Mouse (Mus musculus): ENCODE data around the gene Ccnh.
"Not testable (repeated sequence)": the region's sequence is repeated elsewhere in the genome, so short reads cannot be mapped to it uniquely, and the experiment has no call there.

Ccnh gene

GRCm38 (mm10) chr13:85188903-85189643, at the start of gene Ccnh:
Gene Ccnh, plus strand, starts transcription at chr13:85189408.
- peak; percentile 93 for DNase-seq (ENCODE audit: low spot score)

DNA sequence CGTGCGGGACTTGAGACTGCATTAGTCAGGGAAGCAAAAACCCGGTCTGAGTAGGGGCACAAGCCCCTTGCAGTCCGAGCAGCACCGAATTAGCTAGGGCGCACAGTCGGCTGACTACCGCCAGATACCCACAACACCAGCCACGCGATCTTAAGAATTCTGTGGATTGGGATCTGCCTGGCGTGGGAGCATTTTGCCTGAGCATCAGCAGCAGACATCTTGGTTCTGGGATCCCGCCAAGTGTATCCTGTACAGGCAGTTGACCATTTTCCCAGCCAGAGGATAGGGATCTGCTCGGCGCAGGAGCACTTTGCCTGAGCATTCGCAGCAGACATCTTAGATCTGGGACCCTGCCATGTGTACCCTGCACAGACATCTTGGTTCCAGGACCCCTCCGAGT, 45.8 kb upstream of the Ccnh start:
- not testable (repeated sequence) for DNase-seq (ENCODE audit: low spot score)

DNA sequence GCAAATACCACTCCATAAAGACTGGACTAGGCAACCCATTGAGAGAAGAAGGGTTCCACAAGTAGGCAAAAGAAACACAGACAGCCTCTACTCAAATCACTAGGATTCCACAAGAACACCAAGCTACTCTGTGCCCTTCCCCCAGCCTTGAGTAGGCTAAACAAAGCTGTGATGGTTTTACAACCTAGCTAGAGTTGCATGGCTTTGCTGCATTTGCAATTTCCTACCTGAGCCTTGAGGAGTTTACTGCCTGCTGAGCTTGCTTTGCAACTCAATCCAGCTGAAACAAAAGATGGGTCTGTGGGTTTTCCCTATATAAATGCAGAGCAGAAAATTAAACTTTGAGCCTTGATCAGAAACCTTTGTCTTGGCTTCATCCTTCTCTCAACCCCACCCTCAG, 42.7 kb upstream of the Ccnh start:
- no peak for DNase-seq (ENCODE audit: low spot score)

DNA sequence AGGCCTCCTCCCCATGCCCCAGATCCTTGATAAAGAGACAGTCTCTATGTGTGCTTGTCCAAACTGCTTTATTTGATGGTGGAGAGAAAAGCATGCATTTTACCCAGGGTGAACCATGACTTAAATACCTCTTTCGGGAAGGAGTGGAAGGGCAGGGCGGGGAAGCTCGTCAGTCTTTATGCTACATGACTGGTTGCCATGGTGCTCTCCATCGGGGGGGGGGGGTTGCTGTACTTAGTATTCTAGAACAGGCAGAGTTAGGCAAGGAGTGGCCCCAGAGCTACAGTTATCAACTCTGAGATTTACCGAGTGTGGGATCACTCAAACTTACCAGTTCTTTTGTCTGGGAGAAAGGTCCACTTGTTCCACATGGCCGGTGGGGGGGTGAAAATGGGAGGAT, 34.5 kb upstream of the Ccnh start:
- no peak for DNase-seq (ENCODE audit: low spot score)

GRCm38 (mm10) chr13:85159971-85160370, 29.2 kb upstream of the Ccnh start:
- no peak for DNase-seq (ENCODE audit: low spot score)

DNA sequence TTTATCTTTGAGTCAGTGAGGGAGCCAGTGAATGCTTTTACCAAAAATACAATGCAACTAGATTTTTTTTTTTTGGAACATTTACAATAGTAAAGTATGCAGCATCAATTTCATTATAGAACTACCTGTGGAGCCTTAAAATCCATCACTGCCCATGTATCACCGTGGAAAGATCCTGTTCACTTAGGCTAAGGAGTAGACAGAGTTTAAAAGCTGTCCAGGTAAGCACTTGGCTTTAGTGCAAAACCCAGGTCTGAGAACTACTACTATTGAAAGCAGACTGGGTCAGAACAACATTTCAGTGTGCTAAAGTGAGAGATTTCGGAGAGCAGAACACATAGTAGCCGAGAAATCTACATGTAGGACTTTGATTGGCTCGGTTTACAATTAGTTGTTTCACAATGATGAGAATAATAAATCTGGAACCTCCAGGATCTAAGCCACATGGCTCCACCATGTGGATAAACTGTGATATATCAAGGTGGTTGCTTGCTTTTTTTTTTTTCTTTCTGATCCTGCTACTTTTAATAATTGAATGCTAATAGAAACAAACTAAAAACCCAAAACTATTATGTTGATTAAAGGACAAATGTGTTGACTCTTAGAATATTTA, 24.6 kb upstream of the Ccnh start:
- DNase-seq (ENCODE audit: low spot score), result no peak

DNA sequence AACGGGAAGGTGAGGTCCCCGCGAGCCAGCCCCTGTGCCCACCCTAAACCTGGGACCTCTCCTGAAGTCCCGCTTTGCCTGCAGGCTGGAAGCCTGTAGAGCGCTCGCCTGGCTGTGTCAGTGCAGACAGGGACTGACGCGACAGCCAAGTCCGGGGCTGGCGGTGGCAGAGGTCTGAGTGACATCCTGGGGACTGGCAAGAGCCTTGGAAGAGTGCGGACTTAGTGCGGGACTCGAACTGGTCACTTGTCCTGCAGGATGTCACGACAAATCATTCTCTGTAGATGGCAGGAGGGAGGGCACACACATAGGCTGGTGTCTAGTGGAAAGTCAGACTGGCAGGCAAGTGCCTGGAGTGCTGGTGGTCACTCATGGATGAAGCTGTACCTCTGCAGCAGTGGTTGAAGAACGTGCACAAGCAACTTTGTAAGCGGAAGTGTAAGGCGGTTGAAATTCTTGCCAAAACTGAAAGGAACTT, 475 bp downstream of the Ccnh start:
- DNase-seq (ENCODE audit: low spot score), result peak; percentile 50

- DNase-seq (ENCODE audit: low spot score), result no peak
Measured at GRCm38 (mm10) chr13:85191253-85191652, 2.0 kb downstream of the Ccnh start.

- peak; percentile 26 for DNase-seq (ENCODE audit: low spot score)
Measured at GRCm38 (mm10) chr13:85207493-85207892, 18.3 kb downstream of the Ccnh start.

DNA sequence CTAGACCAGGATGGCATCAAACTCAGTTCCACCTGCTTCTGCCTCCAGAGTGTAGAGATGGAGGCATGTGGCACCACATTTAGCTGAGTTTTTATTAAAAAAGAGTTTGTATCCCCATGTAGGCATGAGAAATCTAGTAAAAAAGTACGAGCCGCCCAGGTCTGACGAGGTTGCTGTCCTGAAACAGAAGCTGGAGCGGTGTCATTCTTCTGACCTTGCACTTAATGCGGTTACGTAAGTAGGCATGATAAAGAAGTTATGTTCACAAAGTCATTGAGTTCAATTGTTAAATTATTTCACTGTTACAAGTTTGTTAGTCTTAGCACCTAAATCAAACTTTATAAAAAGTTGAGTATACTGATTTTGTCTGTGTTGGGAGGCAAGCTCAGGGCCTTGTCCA, 19.4 kb downstream of the Ccnh start:
- DNase-seq (ENCODE audit: low spot score), result no peak

DNA sequence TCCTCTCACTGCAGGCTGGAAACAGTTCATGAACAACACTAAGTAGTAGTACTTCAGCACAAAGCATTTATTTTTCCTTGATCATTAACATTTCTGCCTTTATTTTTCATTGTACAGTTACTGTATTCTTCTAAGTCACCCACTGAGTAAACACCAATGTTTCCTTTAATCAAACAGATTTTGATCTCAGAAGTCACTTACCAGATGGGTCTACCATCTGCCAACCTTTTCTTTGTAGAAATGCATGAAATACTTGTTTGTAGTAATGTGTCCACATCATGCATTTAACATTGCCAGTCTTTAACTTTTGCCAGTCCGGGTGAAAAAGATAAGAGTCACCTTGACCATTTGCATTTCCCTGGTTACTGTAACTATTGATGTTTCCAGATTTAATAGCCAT, 21.1 kb downstream of the Ccnh start:
- no peak for DNase-seq (ENCODE audit: low spot score)

DNA sequence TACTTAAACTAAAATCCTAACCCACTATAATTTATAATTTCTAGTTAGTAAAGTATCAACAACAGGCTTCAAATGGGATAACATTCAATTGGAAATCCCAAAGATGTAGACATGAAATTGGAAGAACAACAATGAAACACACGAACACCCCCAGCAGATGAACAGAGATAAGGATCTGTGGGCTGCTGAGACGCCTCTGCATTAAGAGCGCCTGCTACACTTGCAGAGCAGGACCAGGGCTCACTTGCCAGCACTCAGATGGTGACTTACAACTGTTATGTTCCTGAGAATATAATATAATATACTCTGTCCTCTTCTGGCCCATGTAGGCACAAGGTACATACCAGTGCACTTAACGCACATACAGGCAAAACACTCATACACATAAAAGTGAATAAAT, 29.4 kb downstream of the Ccnh start:
- DNase-seq (ENCODE audit: low spot score), result no peak

- no peak for DNase-seq (ENCODE audit: low spot score)
Measured at GRCm38 (mm10) chr13:85238760-85239159, 49.6 kb downstream of the Ccnh start.

Measured in MN1 (cell line).